Mouse (Mus musculus): ENCODE results near the gene Cfap126. TPM values are rescaled to one million over a fixed set of nuclear protein-coding genes. Genes with fewer than 3 reads are reported as not detected.
"Not testable (repeated sequence)": the region's sequence is repeated elsewhere in the genome, so short reads cannot be mapped to it uniquely, and the experiment has no call there.

The Cfap126 gene
- total and polyA plus RNA-seq, 3 experiments: 0.69 to 3.5 TPM; not detected in 1

DNA sequence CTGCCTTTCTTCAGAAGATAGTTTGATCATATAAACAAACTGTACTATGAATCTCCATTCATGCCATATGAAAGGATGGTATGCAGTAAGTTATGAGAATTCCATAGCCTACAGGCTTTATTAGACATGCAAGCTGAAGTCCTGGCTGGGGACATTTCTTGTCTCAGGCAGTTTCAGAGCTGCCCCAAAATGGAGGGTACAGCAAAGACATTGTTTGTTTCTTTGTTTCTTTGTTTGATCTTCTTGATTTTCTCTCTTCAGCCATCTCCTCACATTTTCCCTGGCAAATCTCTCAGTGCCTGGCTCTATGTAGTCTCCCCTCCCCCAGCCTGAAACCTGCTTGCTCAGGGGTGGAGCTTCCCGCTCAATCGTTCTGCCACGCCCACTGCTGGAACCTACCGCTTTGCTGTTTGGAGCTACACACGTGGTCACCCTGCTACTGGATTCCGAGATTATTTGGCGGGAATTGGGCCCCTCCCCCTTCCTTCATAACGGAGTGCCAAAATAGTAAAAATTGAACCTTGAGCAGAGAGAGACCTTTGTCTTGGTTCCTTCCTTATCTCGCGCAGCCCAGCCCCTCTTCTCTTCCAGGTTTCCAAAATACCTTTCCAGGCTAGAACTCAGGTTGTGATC, 25.4 kb upstream of the Cfap126 start:
- peak overlapping the region; percentile 49; the same call in 1 of the 2 replicates for H3K27ac ChIP-seq (ENCODE audit: control insufficient read depth, low read depth, low read length)
- not testable (repeated sequence) for H3K9me3 ChIP-seq (replicated peaks; ENCODE audit: insufficient read depth, low read length); H3K27me3 ChIP-seq (ENCODE audit: control insufficient read depth in 1 of 2, insufficient read depth in 2 of 2, low read length in 2 of 2); H3K36me3 ChIP-seq (ENCODE audit: control insufficient read depth in 1 of 2, insufficient read depth in 2 of 2, low read length in 2 of 2); H3K4me1 ChIP-seq (ENCODE audit: control insufficient read depth in 1 of 2, insufficient read depth in 2 of 2, low read length in 2 of 2); H3K79me2 ChIP-seq (ENCODE audit: control insufficient read depth, insufficient read depth, low read length, poor library complexity)
- H3K9ac ChIP-seq (ENCODE audit: control insufficient read depth, low read depth, low read length, poor library complexity, severe bottlenecking): peak overlapping the region; percentile 56
- H3K4me3 ChIP-seq (ENCODE audit: control insufficient read depth in 1 of 2, insufficient read depth in 1 of 2, low read depth in 2 of 2, low read length in 2 of 2): peak overlapping the region; percentile 43 to 45
- TF ChIP-seq EP300 (IDR thresholded peaks at IDR 0.05; ENCODE audit: low read depth in 1 of 2, low read length in 2 of 2) (0 out of 4 replicates have a peak, but pooled peaks of 1 of the 2 experiments have one; percentile 14), MAX (IDR thresholded peaks at IDR 0.05; ENCODE audit: low read length) (peak; percentile 80), USF1 (IDR thresholded peaks at IDR 0.05; ENCODE audit: low read depth, low read length) (peak; percentile 45; the same call in 1 of the 2 replicates), TBP (IDR thresholded peaks at IDR 0.05; ENCODE audit: low read depth, low read length) (peak; percentile 34; the same call in 1 of the 2 replicates), HCFC1 (IDR thresholded peaks at IDR 0.05; ENCODE audit: low read depth, low read length) (0 out of 2 replicates have a peak, but pooled peaks have one; percentile 22), POLR2A (IDR thresholded peaks at IDR 0.05; ENCODE audit: control insufficient read depth in 1 of 2, insufficient read depth in 1 of 2, low read depth in 1 of 2, low read length in 2 of 2, poor library complexity in 1 of 2) (peak in 1 of 2 experiments; percentile 27; a peak in 1 of 4 replicates), MYC (IDR thresholded peaks at IDR 0.05; ENCODE audit: low read depth, low read length) (0 out of 2 replicates have a peak, but pooled peaks have one; percentile 27), SIN3A (IDR thresholded peaks at IDR 0.05; ENCODE audit: low read length) (peak; percentile 72), MXI1 (IDR thresholded peaks at IDR 0.05; ENCODE audit: low read depth, low read length) (peak; percentile 79; the same call in 1 of the 2 replicates), E2F4 (IDR thresholded peaks at IDR 0.05; ENCODE audit: borderline replicate concordance, low read depth, low read length) (peak; percentile 66; the same call in 1 of the 2 replicates), TCF12 (IDR thresholded peaks at IDR 0.05; ENCODE audit: low read depth, low read length) (0 out of 2 replicates have a peak, but pooled peaks have one; percentile 9)
- peak; percentile 67 for DNase-seq (ENCODE audit: low read depth, low spot score)

DNA sequence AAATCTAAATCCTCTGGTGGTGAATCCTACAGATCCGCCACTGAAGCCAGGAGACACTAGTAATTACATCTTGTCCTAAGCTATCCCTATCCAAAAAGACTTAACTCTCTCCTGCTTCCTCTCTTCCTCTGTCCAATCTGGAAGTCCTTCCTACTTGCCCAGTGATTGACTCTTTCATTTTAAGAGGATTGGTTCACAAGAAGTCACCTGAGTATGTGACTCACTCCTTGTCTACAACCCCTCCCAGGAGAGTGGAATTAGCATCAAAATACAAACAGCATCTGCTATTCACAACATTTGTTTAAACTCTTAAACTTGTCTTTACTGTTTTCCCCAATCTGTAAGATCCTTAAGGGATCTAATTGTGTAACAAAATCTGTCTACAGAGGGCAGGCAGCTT, 23.8 kb upstream of the Cfap126 start:
- no peaks in the 10 kb centered on the region for H3K9me3 ChIP-seq (replicated peaks; ENCODE audit: insufficient read depth, low read length)
- H3K79me2 ChIP-seq (ENCODE audit: control insufficient read depth, insufficient read depth, low read length, poor library complexity): no peaks in the 10 kb centered on the region
- no peak for DNase-seq (ENCODE audit: low read depth, low spot score)
- no peak for TF ChIP-seq USF1 (IDR thresholded peaks at IDR 0.05; ENCODE audit: low read depth, low read length)
- no peak for TF ChIP-seq POLR2AphosphoS2 (IDR thresholded peaks at IDR 0.05; ENCODE audit: low read length)
- no peak for TF ChIP-seq EP300 (IDR thresholded peaks at IDR 0.05; ENCODE audit: low read depth in 1 of 2, low read length in 2 of 2)
- no peak for TF ChIP-seq MAX (IDR thresholded peaks at IDR 0.05; ENCODE audit: low read length)
- TF ChIP-seq MAZ (IDR thresholded peaks at IDR 0.05; ENCODE audit: low read depth, low read length): no peak
- no peak for TF ChIP-seq HCFC1 (IDR thresholded peaks at IDR 0.05; ENCODE audit: low read depth, low read length)
- TF ChIP-seq CHD2 (IDR thresholded peaks at IDR 0.05; ENCODE audit: low read length): no peak
- no peaks in the 10 kb centered on the region for H3K27me3 ChIP-seq (ENCODE audit: control insufficient read depth in 1 of 2, insufficient read depth in 2 of 2, low read length in 2 of 2)
- no peak overlapping the region for H3K9ac ChIP-seq (ENCODE audit: control insufficient read depth, low read depth, low read length, poor library complexity, severe bottlenecking)
- H3K4me1 ChIP-seq (ENCODE audit: control insufficient read depth in 1 of 2, insufficient read depth in 2 of 2, low read length in 2 of 2): no peaks in the 10 kb centered on the region; a peak in 1 of 4 replicates
- H3K36me3 ChIP-seq (ENCODE audit: control insufficient read depth in 1 of 2, insufficient read depth in 2 of 2, low read length in 2 of 2): peaks cover 0 to 8% of the 10 kb centered on the region in 2 experiments; a peak in 2 of 4 replicates
- H3K27ac ChIP-seq (ENCODE audit: control insufficient read depth, low read depth, low read length): no peak overlapping the region
- no peak overlapping the region for H3K4me3 ChIP-seq (ENCODE audit: control insufficient read depth in 1 of 2, insufficient read depth in 1 of 2, low read depth in 2 of 2, low read length in 2 of 2)

Data from MEL (cell line).